Mouse (Mus musculus) testis, adult 2 months (tissue): Measurements from ENCODE around the gene Pdzrn3.

ENCODE experiments used
- CTCF ChIP-seq: fragments of 200-500 bp; IDR thresholded peaks from 2 replicates; pipeline ENCODE4 v1.5.1; 2012; ENCODE audit warnings: low read depth, mild to moderate bottlenecking, inconsistent platforms, low read length, moderate library complexity; ENCODE audit not compliant: control insufficient read depth, insufficient read depth, insufficient replicate concordance
- POLR2A ChIP-seq: fragments of 200-500 bp; IDR thresholded peaks from 2 replicates; pipeline ENCODE4 v1.6.1; 2012; ENCODE audit warnings: low read depth, mild to moderate bottlenecking, inconsistent platforms, low read length, moderate library complexity; ENCODE audit not compliant: control insufficient read depth

GRCm38 (mm10) chr6:101365795-101366194 is 11.9 kb downstream of the Pdzrn3 start:
- TF ChIP-seq CTCF: no peak
- no peak for TF ChIP-seq POLR2A
